Mouse (Mus musculus) intestine, postnatal 0 days (tissue): ENCODE data around the gene Trim8. TPM values are rescaled to one million over a fixed set of nuclear protein-coding genes. Genes with fewer than 3 reads are reported as not detected.

Source experiments
- ATAC-seq: fragments of 200-750 bp; cut with Nextera tagmentation; 2 replicates; pipeline ENCODE4 v1.8.0; 2017; ENCODE audit warnings: mild to moderate bottlenecking, moderate TSS enrichment, moderate library complexity
- H3K27ac ChIP-seq: fragments of 300-500 bp; sonication (generic); 2 replicates; pipeline ENCODE4 v1.5.1; 2014; ENCODE audit warnings: mild to moderate bottlenecking, low read depth, low read length, moderate library complexity
- H3K27me3 ChIP-seq: fragments of 300-500 bp; sonication (generic); replicated peaks from 2 replicates; pipeline ENCODE4 v1.6.1; 2014; ENCODE audit warnings: low read length, mixed read lengths; ENCODE audit not compliant: control insufficient read depth, insufficient read depth
- H3K36me3 ChIP-seq: fragments of 300-500 bp; sonication (generic); 2 replicates; pipeline ENCODE4 v1.6.1; 2014; ENCODE audit warnings: mild to moderate bottlenecking, moderate library complexity; ENCODE audit not compliant: control insufficient read depth, insufficient read depth
- H3K4me1 ChIP-seq: fragments of 300-500 bp; sonication (generic); replicated peaks from 2 replicates; pipeline ENCODE4 v1.6.1; 2014; ENCODE audit warnings: antibody characterized with exemption, low read length, mixed read lengths; ENCODE audit not compliant: control insufficient read depth, insufficient read depth
- H3K4me2 ChIP-seq: fragments of 300-500 bp; sonication (generic); replicated peaks from 2 replicates; pipeline ENCODE4 v1.6.1; 2014; ENCODE audit warnings: low read depth, mild to moderate bottlenecking, moderate library complexity
- H3K4me3 ChIP-seq: fragments of 300-500 bp; sonication (generic); 2 replicates; pipeline ENCODE4 v1.5.1; 2014; ENCODE audit warnings: low read depth, low read length
- H3K9ac ChIP-seq: fragments of 300-500 bp; sonication (generic); 2 replicates; pipeline ENCODE4 v1.6.1; 2014; ENCODE audit warnings: mild to moderate bottlenecking, low read depth, low read length
- H3K9me3 ChIP-seq: fragments of 300-500 bp; sonication (generic); 2 replicates; pipeline ENCODE4 v1.6.1; 2016; ENCODE audit warnings: mixed run types; ENCODE audit not compliant: control insufficient read depth
- CTCF ChIP-seq: sonication (generic); IDR thresholded peaks from 2 replicates; pipeline ENCODE4 v1.5.1; 2016; ENCODE audit warnings: low read depth, mild to moderate bottlenecking, control low read depth, antibody characterized with exemption, moderate library complexity
- WGBS: fragments of 180-500 bp; shearing (Covaris S2); extraction: QIAGEN DNeasy Blood & Tissue Kit; methylation state at CpG from one replicate; pipeline ENCODE4 v1.1.7; 2014; 5-methylcytosine and 5-hydroxymethylcytosine counted together
- polyA plus RNA-seq: library from polyadenylated mRNA; unstranded; fragments of >200 nt; fragmentation: Nextera tagmentation; extraction: Ambion mirVana; gene quantifications from 2 replicates; pipeline ENCODE4 v1.2.1, GENCODE M21; 2015

Trim8 gene
- polyA plus RNA-seq, 1 experiment from 2014 or later: 17.1 TPM

- TF ChIP-seq CTCF: peak; percentile 31
- 34% methylated on average over 16 of the region's 16 CpGs for WGBS
- Histone ChIP-seq H3K27ac (no peak overlapping the region; the same call in 1 of the 2 replicates), H3K9me3 (no peaks in the 10 kb centered on the region), H3K9ac (no peak overlapping the region), H3K36me3 (no peaks in the 10 kb centered on the region), H3K4me3 (no peak overlapping the region), H3K4me1 (peaks cover 11% of the 10 kb centered on the region), H3K4me2 (no peak overlapping the region), H3K27me3 (no peaks in the 10 kb centered on the region)
- no peak for ATAC-seq
Observed at GRCm38 (mm10) chr19:46531071-46532030, 29.8 kb downstream of the Trim8 start.

- H3K9me3 ChIP-seq: no peaks in the 10 kb centered on the region
- 16% methylated on average over 10 of the region's 10 CpGs for WGBS
- no peak overlapping the region for H3K4me2 ChIP-seq
- H3K27me3 ChIP-seq: no peaks in the 10 kb centered on the region
- H3K9ac ChIP-seq: 0 out of 2 replicates have a peak overlapping the region, but pooled peaks have one; percentile 2
- H3K4me3 ChIP-seq: no peak overlapping the region
- H3K4me1 ChIP-seq: peaks cover 11% of the 10 kb centered on the region
- ATAC-seq: peak; percentile 42
- peak; percentile 32 for TF ChIP-seq CTCF
- H3K27ac ChIP-seq: peak overlapping the region; percentile 89
- peaks cover 3% of the 10 kb centered on the region; the same call in 1 of the 2 replicates for H3K36me3 ChIP-seq
Observed at GRCm38 (mm10) chr19:46532031-46532688, 30.7 kb downstream of the Trim8 start.

- 45% methylated on average over 4 of the region's 4 CpGs for WGBS
- Histone ChIP-seq H3K4me2 (no peak overlapping the region), H3K4me1 (peaks cover 11% of the 10 kb centered on the region), H3K4me3 (no peak overlapping the region), H3K27ac (peak overlapping the region; percentile 89), H3K36me3 (peaks cover 3% of the 10 kb centered on the region; the same call in 1 of the 2 replicates), H3K27me3 (no peaks in the 10 kb centered on the region), H3K9ac (no peak overlapping the region), H3K9me3 (no peaks in the 10 kb centered on the region)
- no peak for TF ChIP-seq CTCF
- no peak for ATAC-seq
Observed at GRCm38 (mm10) chr19:46533066-46533465, 31.6 kb downstream of the Trim8 start.

- no peak overlapping the region for H3K4me2 ChIP-seq
- no peak overlapping the region for H3K4me3 ChIP-seq
- no peak overlapping the region for H3K9ac ChIP-seq
- peaks cover 11% of the 10 kb centered on the region for H3K4me1 ChIP-seq
- peak overlapping the region; percentile 89 for H3K27ac ChIP-seq
- no peaks in the 10 kb centered on the region for H3K27me3 ChIP-seq
- TF ChIP-seq CTCF: no peak
- peaks cover 3% of the 10 kb centered on the region; the same call in 1 of the 2 replicates for H3K36me3 ChIP-seq
- WGBS: 67% methylated on average over 5 of the region's 5 CpGs
- no peak for ATAC-seq
- no peaks in the 10 kb centered on the region for H3K9me3 ChIP-seq
Observed at GRCm38 (mm10) chr19:46533525-46533924, 32.0 kb downstream of the Trim8 start.

GRCm38 (mm10) chr19:46534542-46535098, 33.1 kb downstream of the Trim8 start:
- Histone ChIP-seq H3K9ac (no peak overlapping the region), H3K4me3 (no peak overlapping the region), H3K36me3 (peaks cover 3% of the 10 kb centered on the region; the same call in 1 of the 2 replicates), H3K27ac (peak overlapping the region; percentile 89), H3K27me3 (no peaks in the 10 kb centered on the region), H3K9me3 (no peaks in the 10 kb centered on the region), H3K4me1 (peaks cover 5% of the 10 kb centered on the region), H3K4me2 (no peak overlapping the region; the same call in 1 of the 2 replicates)
- peak; percentile 74 for ATAC-seq
- no peak for TF ChIP-seq CTCF
- 29% methylated on average over 6 of the region's 6 CpGs for WGBS

- Histone ChIP-seq H3K9me3 (no peaks in the 10 kb centered on the region), H3K4me2 (no peak overlapping the region), H3K27ac (no peak overlapping the region), H3K4me3 (no peak overlapping the region), H3K4me1 (no peaks in the 10 kb centered on the region; the same call in 1 of the 2 replicates), H3K27me3 (no peaks in the 10 kb centered on the region), H3K36me3 (peaks cover 6% of the 10 kb centered on the region; the same call in 1 of the 2 replicates), H3K9ac (no peak overlapping the region)
- 95% methylated on average over 9 of the region's 9 CpGs for WGBS
- no peak for TF ChIP-seq CTCF
- ATAC-seq: no peak
Observed at GRCm38 (mm10) chr19:46537357-46537756, 35.9 kb downstream of the Trim8 start.
